Mouse (Mus musculus) MEL (cell line): ENCODE results near the gene Lrrc4. TPM values are rescaled to one million over a fixed set of nuclear protein-coding genes. Genes with fewer than 3 reads are reported as not detected.

Experiments
- DNase-seq: peaks from one replicate; pipeline ENCODE4 v3.0.0; 2011; ENCODE audit warnings: low read depth, low spot score
- H3K27ac ChIP-seq: 2 replicates; pipeline ENCODE4 v1.5.1; 2012; ENCODE audit warnings: low read depth, mild to moderate bottlenecking, control low read depth, low read length, moderate library complexity; ENCODE audit not compliant: control insufficient read depth
- H3K27me3 ChIP-seq, 2 experiments: fragments of 150-350 bp in 1 of 2; sonication (generic) in 1 of 2; 2 replicates each; pipeline ENCODE4 v1.6.1; 2012; ENCODE audit warnings: low read length in 2 of 2, mild to moderate bottlenecking in 2 of 2, improper control_type of control experiment in 1 of 2, moderate library complexity in 1 of 2; ENCODE audit not compliant: insufficient read depth in 2 of 2, control insufficient read depth in 1 of 2
- H3K36me3 ChIP-seq, 2 experiments: 2 replicates each; pipeline ENCODE4 v1.6.1; 2012 to 2014; ENCODE audit warnings: low read length in 2 of 2, improper control_type of control experiment in 1 of 2, inconsistent platforms in 1 of 2, mild to moderate bottlenecking in 1 of 2; ENCODE audit not compliant: insufficient read depth in 2 of 2, control insufficient read depth in 1 of 2
- H3K4me1 ChIP-seq, 2 experiments: fragments of 150-350 bp in 1 of 2; sonication (generic) in 1 of 2; 2 replicates each; pipeline ENCODE4 v1.6.1; 2012; ENCODE audit warnings: low read length in 2 of 2, improper control_type of control experiment in 1 of 2, mild to moderate bottlenecking in 1 of 2; ENCODE audit not compliant: insufficient read depth in 2 of 2, control insufficient read depth in 1 of 2
- H3K4me3 ChIP-seq, 2 experiments: fragments of 150-350 bp in 1 of 2; sonication (generic) in 1 of 2; 2 replicates each; pipeline ENCODE4 v1.5.1; 2012; ENCODE audit warnings: low read depth in 2 of 2, low read length in 2 of 2, mild to moderate bottlenecking in 2 of 2, moderate library complexity in 2 of 2, control low read depth in 1 of 2, improper control_type of control experiment in 1 of 2; ENCODE audit not compliant: control insufficient read depth in 1 of 2, insufficient read depth in 1 of 2
- H3K79me2 ChIP-seq: 2 replicates; pipeline ENCODE4 v1.6.1; 2012; ENCODE audit warnings: mild to moderate bottlenecking, low read length, moderate library complexity; ENCODE audit not compliant: control insufficient read depth, poor library complexity, insufficient read depth
- H3K9ac ChIP-seq: 2 replicates; pipeline ENCODE4 v1.6.1; 2012; ENCODE audit warnings: low read depth, mild to moderate bottlenecking, control low read depth, low read length, moderate library complexity; ENCODE audit not compliant: control insufficient read depth, poor library complexity, severe bottlenecking
- H3K9me3 ChIP-seq: fragments of 150-350 bp; sonication (generic); replicated peaks from 2 replicates; pipeline ENCODE4 v1.6.1; 2012; ENCODE audit warnings: mild to moderate bottlenecking, low read length, improper control_type of control experiment, moderate library complexity; ENCODE audit not compliant: insufficient read depth
- ELF1 ChIP-seq: IDR thresholded peaks from 2 replicates; pipeline ENCODE4 v1.6.1; 2014; ENCODE audit warnings: low read depth, mild to moderate bottlenecking, inconsistent platforms, low read length, improper control_type of control experiment, moderate library complexity
- GATA1 ChIP-seq: IDR thresholded peaks from 2 replicates; pipeline ENCODE4 v1.6.1; 2011; ENCODE audit warnings: low read depth, low read length, improper control_type of control experiment
- KAT2A ChIP-seq: conservative IDR thresholded peaks from 2 replicates; pipeline ENCODE4 v1.6.1; 2012; ENCODE audit warnings: low read depth, low read length, improper control_type of control experiment, inconsistent platforms
- MAFK ChIP-seq: IDR thresholded peaks from 2 replicates; pipeline ENCODE4 v1.6.1; 2011; ENCODE audit warnings: low read depth, mild to moderate bottlenecking, low read length, improper control_type of control experiment, borderline replicate concordance
- MEF2A ChIP-seq: IDR thresholded peaks from 2 replicates; pipeline ENCODE4 v1.6.1; 2014; ENCODE audit warnings: low read depth, mild to moderate bottlenecking, inconsistent platforms, low read length, improper control_type of control experiment; ENCODE audit not compliant: poor library complexity, insufficient replicate concordance, severe bottlenecking; ENCODE audit errors: extremely low read depth
- MXI1 ChIP-seq: IDR thresholded peaks from 2 replicates; pipeline ENCODE4 v1.6.1; 2011; ENCODE audit warnings: mild to moderate bottlenecking, low read depth, low read length, improper control_type of control experiment
- RCOR1 ChIP-seq: IDR thresholded peaks from 2 replicates; pipeline ENCODE4 v1.6.1; 2012; ENCODE audit warnings: low read depth, mild to moderate bottlenecking, inconsistent platforms, low read length, improper control_type of control experiment
- SIN3A ChIP-seq: IDR thresholded peaks from 2 replicates; pipeline ENCODE4 v1.6.1; 2012; ENCODE audit warnings: low read length, improper control_type of control experiment, inconsistent platforms
- SMC3 ChIP-seq: IDR thresholded peaks from 2 replicates; pipeline ENCODE4 v1.6.1; 2011; ENCODE audit warnings: low read depth, low read length, improper control_type of control experiment
- TBP ChIP-seq: IDR thresholded peaks from 2 replicates; pipeline ENCODE4 v1.8.0; 2011; ENCODE audit warnings: low read depth, low read length, improper control_type of control experiment
- UBTF ChIP-seq: IDR thresholded peaks from 2 replicates; pipeline ENCODE4 v1.6.1; 2012; ENCODE audit warnings: low read depth, mild to moderate bottlenecking, inconsistent platforms, low read length, improper control_type of control experiment, moderate library complexity, borderline replicate concordance; ENCODE audit not compliant: insufficient read depth
- USF1 ChIP-seq: IDR thresholded peaks from 2 replicates; pipeline ENCODE4 v1.6.1; 2014; ENCODE audit warnings: low read depth, mild to moderate bottlenecking, inconsistent platforms, low read length, improper control_type of control experiment, moderate library complexity
- ZC3H11A ChIP-seq: IDR thresholded peaks from 2 replicates; pipeline ENCODE4 v1.6.1; 2012; ENCODE audit warnings: low read depth, mild to moderate bottlenecking, inconsistent platforms, low read length, improper control_type of control experiment
- ZKSCAN1 ChIP-seq: IDR thresholded peaks from 2 replicates; pipeline ENCODE4 v1.6.1; 2012; ENCODE audit warnings: low read depth, mild to moderate bottlenecking, inconsistent platforms, low read length, improper control_type of control experiment, moderate library complexity
- ZMIZ1 ChIP-seq: IDR thresholded peaks from 2 replicates; pipeline ENCODE4 v1.6.1; 2012; ENCODE audit warnings: low read depth, mild to moderate bottlenecking, inconsistent platforms, low read length, improper control_type of control experiment, moderate library complexity
- ZNF384 ChIP-seq: IDR thresholded peaks from 2 replicates; pipeline ENCODE4 v1.6.1; 2012; ENCODE audit warnings: low read depth, mild to moderate bottlenecking, inconsistent platforms, low read length, improper control_type of control experiment
- polyA plus RNA-seq, 2 experiments: library from polyadenylated mRNA; stranded (reverse) in 1 of 2; unstranded in 1 of 2; fragments of >175 nt in 1 of 2; fragments of >200 nt in 1 of 2; gene quantifications; 2 replicates each; pipeline versions ENCODE4 v1.2.1 to v1.2.4; 2012; ENCODE audit warnings: low replicate concordance in 2 of 2, low read depth in 1 of 2; ENCODE audit not compliant: insufficient read length in 2 of 2, insufficient read depth in 1 of 2, missing spikeins in 1 of 2
- total RNA-seq: library from RNA; depleted of rRNA; stranded (reverse); fragments of 300-350 nt; gene quantifications from 2 replicates; pipeline ENCODE4 v1.2.3, GENCODE M21; 2012

Lrrc4 gene
- total and polyA plus RNA-seq, 3 experiments = 0.07 to 0.12 TPM; not detected in 1

DNA sequence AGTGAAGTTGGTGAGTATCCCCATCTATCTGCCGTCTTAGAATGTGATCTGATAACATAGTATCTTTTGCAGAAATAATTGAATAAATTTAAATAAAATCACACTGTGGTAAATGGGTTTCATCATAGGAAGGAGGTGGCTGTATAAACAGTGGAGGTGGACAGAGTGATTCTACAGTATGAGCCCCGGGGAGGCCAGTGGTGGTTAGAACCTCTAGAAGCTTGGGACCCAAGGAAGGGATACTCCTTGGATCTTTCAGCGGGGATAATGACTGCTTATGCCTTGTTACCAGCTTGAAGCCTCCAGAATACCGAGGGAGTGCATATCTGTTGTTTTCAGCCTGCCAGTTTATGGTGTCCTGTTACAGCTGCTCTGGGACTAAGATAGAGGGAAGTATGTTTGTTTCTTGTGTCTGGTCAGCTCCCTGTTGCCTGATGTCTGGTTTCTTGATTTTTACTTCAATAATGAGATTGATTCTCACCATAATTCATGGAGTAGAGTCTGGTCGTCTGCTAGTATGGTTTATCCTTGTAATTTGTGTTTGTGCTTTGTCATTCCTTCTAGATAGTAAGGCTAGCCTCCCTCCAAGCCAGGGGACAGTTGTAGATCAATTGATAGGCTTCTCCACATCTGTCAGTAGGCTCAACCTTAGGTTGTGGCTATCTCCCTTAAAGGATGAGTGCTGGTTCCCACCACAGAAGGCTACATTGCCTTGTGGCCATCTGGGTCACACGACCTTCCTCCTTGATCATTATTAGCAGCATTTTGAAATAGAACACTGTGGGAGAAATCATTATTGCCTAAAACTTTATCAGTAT, 195.8 kb downstream of the Lrrc4 start:
- Histone ChIP-seq H3K9ac (no peak overlapping the region), H3K27ac (no peak overlapping the region), H3K36me3 (peaks cover 11 to 13% of the 10 kb centered on the region in 2 experiments), H3K9me3 (no peaks in the 10 kb centered on the region), H3K79me2 (0 out of 2 replicates have a peak, but pooled peaks cover 1% of the 10 kb centered on the region), H3K4me1 (peaks cover 0 to 7% of the 10 kb centered on the region in 2 experiments; a peak in 2 of 4 replicates), H3K27me3 (no peaks in the 10 kb centered on the region), H3K4me3 (no peak overlapping the region)
- DNase-seq = peak; percentile 32
- no peak for TF ChIP-seq SIN3A
- no peak for TF ChIP-seq KAT2A
- TF ChIP-seq USF1 = no peak
- TF ChIP-seq ZMIZ1 = no peak
- no peak for TF ChIP-seq GATA1
- no peak for TF ChIP-seq SMC3
- TF ChIP-seq MXI1 = no peak
- no peak for TF ChIP-seq MEF2A

DNA sequence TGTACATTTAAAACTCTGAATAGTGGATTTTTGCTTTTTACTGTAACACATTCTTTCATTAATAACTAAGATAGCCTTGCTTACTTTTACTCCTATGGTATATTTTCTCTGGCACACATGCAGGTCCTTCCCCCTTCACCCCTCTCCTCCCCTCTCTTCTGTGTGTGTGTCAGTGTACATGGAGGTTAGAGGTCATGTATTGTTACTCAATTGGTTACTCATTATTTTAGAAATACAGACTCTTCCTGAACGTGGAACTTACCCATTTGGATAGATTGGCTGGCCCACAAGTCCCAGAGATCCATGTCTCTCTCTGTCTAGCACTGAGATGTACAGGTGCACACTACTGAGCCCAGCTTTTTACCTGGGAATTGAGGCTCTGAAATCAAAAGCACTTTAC, 196.5 kb downstream of the Lrrc4 start:
- Histone ChIP-seq H3K27me3 (no peaks in the 10 kb centered on the region), H3K9ac (no peak overlapping the region), H3K9me3 (no peaks in the 10 kb centered on the region)
- TF ChIP-seq ZC3H11A (no peak), GATA1 (no peak), TBP (no peak), UBTF (no peak), MAFK (no peak)
- TF ChIP-seq, all 39 proteins: peak for 0
- H3K4me1 ChIP-seq = peaks cover 0 to 7% of the 10 kb centered on the region in 2 experiments; a peak in 2 of 4 replicates
- H3K4me3 ChIP-seq = no peak overlapping the region
- DNase-seq = no peak
- peaks cover 11 to 16% of the 10 kb centered on the region in 2 experiments for H3K36me3 ChIP-seq
- H3K79me2 ChIP-seq = 0 out of 2 replicates have a peak, but pooled peaks cover 1% of the 10 kb centered on the region
- H3K27ac ChIP-seq = no peak overlapping the region

DNA sequence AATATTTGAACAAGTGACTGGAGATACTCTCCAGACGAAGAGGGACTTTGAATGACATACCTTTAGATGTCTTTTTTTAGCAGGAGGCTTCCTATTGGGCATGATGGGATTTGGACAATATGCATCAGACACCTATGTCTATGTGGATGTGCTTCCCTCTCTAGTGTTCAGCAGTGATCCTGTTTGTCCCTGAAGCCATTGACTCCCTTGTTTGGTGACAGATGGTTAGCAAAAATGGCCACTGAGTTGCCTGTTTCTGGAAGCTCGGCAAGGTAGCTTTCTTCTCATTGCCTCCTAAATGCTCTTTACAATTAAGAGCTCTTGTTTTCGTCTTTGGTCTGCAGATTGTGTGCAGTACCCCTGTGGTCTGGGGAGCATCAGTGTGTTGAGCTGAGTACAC, 197.9 kb downstream of the Lrrc4 start:
- TF ChIP-seq RCOR1 (no peak), ELF1 (no peak), ZNF384 (no peak), ZKSCAN1 (no peak)
- TF ChIP-seq, all 39 proteins: peak for 0
- H3K27me3 ChIP-seq = no peaks in the 10 kb centered on the region
- H3K4me3 ChIP-seq = no peak overlapping the region
- peaks cover 0 to 7% of the 10 kb centered on the region in 2 experiments; a peak in 2 of 4 replicates for H3K4me1 ChIP-seq
- no peak overlapping the region for H3K27ac ChIP-seq
- H3K9ac ChIP-seq = no peak overlapping the region
- DNase-seq = no peak
- peaks cover 11 to 16% of the 10 kb centered on the region in 2 experiments for H3K36me3 ChIP-seq
- H3K9me3 ChIP-seq = no peaks in the 10 kb centered on the region
- 0 out of 2 replicates have a peak, but pooled peaks cover 1% of the 10 kb centered on the region for H3K79me2 ChIP-seq
